Mouse (Mus musculus) fibroblast of lung, adult 2 months (primary cell): ENCODE measurements around the gene Reln.

Experiments used
- DNase-seq: peaks from one replicate; pipeline ENCODE4 v3.0.0-alpha.2; 2011; ENCODE audit warnings: low read depth

Reln gene

DNA sequence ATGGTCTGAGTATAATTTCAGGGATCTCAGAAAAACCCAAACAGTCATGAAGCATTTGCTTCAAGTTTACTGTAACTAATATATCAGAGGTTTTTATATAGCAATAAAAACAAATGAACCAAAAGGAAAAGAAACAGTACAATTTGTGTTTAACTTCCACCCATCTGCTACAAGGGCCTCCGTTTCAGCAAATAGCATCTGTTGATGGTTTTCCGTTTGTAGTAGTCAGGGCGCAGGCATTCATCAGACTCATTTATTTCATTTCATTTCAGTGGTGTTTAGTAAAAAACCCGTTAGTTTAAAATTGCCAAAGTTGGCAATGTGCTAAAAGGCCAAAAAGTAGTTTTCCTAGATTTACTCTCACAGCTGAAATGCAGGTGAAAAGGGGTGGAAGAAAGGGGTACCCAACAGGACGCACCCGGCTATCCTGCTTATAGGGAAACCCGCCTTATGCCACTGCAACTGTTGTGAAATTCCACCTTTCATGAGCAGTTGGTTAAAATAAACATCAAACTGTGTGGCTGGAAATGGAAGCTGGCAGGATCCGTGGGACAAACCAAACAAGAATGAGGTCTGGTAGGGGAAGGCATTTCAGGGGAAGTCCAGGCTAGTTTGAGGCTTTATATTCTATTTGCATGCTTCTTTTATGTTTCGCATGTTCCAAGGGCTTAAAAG lies 237.6 kb downstream of the Reln start:
- DNase-seq = peak; percentile 13

DNA sequence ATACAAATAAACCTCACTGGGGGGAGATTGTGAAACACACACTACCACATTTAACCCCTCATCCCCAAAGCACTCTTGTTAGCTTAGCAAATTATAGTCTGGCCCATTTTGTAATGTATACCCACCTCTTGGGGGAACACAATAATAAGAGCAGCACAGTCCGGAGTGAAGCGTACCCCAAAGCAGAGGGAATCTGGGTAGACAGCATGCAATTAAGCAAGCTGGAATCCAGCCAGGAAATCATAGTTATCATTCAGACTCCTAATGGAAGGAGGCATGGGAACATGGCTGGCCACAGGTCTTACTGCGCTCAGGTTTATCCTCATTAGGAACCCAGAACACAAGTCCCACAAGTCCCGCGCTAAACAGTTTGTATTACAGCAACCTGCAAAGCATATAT lies 249.5 kb downstream of the Reln start:
- no peak for DNase-seq

DNA sequence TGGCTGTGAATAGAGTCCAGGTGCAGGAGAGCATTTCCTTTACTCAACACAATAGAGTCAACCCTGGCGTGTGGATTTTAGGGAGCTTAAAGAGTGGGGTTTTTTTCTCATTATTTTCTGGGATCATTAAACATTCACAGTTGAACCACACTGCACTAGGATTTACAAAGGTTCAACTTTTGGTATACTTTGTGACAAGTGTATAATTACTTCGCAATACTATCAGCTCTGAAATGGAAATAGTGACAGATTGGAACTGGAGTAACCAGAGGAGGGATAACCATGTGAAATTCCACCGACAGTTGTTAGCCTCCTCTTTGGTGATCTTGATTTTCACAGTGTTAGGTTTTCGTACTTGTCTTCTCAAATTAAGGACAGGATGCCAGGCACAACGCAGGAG lies 250.5 kb downstream of the Reln start:
- DNase-seq = no peak

DNA sequence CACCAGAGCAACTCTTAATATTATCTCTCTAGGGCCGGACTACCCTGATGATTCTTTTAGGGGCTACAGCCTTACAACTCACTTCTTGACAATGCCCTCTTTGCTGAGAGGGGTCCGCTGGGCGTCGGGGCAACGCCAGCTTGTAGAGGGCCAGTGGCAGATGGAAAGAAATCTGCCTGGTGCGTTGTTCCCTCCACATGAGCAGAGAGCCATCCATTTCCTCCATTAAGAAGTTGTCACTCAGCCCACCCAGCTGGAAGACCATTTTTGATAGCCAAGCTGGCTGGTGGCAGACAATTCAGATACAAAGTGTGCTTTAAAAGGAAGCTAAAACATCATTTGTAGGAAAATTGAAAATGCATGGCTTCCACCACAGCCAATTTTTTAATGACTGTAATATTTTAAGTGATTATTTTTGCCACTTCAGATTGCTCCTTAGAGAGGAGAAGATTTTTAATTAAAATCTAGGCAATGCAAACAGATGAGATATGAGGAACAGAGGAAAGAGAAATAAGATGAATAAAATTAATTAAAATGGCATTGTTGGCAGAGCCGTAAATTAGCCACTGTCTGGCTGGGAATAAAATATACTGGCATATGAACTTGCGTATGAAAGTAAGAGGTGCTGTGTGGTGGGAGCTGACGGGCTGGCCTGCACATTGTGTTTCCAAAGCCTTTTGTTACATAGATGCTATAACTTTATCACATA lies 251.2 kb downstream of the Reln start:
- no peak for DNase-seq

DNA sequence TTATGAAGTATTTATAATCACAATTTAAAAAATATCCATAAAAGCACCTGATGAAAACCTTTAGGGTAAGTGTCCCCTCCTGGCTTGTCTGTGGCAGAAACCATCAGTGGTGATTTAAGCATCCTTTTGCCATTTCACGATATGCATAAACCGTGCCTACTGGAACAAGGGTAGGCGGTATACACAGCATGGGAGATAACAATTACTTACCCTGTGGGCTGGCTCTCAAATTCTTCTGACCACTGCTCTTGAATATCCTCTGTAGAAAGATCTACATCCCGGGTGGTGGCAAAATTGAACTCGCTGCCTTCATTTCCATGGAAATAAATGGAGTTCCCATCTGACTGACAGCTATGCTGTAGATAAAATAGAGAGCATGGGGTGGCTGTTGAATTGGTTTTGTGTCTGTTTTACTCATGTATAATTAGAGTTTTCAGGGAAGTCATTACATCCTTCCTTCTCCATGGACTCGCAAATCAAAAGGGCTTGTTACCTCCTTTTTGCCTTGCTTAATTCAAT lies 264.0 kb downstream of the Reln start:
- no peak for DNase-seq

DNA sequence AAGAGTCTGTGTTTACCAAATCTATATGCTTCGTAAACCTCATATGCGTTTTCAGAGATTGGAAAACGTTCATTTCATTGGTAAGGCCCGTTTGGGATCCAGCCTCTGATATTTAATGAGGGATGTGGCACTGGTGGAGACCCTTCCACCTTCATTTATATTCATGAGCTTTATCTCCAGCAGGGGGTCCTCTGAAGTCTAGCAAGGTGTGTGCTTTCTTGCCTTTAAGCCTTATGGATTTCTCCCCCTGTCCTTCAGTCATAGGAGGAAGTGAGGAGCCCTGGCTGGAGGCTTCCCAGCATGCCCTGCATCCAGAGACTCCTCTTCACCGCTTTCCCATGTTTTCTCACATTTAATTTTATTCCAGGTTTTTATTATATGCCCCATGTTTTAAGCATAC lies 269.5 kb downstream of the Reln start:
- DNase-seq = no peak

DNA sequence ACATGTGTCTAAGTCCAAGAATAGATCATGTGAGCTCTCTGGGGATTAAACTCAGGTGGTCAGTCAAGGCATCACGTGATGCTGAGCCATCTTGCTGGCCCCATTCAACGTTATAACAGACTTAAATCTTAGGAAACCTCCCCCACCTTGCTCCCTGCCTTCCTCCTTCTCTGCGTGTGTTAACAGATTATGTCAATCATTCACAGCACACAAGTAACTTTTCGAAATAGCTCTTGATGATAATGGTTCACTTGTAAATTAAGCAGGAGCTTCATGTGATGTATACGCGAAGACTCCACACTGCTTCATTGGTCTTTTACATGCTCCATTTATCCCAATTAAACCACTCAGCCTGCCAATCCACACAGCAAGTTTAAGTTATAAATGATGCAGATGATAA lies 271.9 kb downstream of the Reln start:
- no peak for DNase-seq

DNA sequence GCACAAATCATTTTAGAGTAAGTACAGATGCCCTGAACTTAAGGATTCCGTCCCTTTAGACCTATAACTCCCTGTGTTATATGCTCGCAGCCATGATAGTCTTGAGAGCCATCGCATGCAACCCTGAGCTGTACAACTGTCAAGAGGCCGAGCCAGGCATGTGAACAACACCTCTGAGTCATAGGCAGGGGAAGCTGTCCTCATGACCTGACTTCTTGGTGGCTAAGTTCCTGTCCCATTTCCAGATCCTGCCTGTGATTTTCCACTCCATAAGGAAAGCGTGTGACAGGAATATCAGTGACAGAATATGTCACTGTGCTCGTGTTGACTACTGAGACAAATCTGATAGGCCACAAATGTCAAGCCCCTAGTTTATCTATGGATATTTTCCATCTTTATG lies 285.3 kb downstream of the Reln start:
- no peak for DNase-seq

DNA sequence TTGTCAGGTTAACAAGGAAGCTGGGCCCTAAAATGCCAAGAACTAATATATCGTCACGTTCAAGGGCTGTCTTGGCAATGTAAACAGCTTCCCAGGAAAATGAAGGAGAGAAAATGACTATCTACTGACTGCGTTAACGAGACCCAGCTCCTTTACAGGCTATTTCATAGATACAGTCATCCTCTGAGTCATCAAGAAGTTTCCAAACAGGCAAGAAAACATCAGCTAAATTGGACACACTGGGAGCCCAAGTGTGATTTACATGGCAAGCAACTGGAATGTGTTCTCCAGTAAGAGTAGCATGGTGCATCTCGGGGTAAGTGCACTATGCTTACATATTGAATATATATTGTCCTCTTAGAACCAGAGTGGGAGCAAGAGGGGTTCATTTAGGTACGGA lies 302.7 kb downstream of the Reln start:
- no peak for DNase-seq

DNA sequence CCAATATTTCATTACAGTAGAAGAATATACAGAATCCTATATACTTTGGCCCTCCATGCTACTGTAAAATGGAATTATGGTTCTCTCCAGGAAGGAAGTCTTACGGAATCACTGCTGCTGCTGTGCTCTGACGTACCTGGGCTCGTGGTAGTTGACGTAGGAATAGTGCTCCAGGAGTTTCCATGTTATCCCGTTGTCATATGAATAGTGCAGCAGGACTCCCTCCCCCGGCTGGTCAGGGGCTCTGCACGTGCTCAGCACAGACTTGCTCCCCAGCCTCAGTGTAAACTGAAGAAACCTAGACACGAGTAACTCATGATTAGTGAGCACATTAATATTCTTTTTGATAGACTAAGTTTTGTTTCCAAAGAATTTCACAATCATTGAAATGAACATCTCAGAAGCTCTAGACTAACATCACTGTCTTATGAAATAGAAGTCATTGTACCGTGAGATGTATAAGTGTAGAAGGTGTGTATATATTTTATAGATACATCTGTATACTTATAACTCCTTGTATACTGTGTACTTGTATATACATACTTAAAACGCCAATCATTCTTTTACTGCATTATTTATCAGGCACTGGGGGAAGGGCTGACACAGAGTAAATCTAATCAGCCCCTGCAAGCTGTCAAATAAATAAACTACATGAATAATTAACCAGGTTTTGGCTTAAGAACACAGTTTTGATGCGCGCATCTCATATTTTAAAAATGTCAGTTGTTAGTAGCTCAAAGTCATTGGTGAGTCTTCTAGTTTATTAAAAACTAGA lies 304.9 kb downstream of the Reln start:
- no peak for DNase-seq

DNA sequence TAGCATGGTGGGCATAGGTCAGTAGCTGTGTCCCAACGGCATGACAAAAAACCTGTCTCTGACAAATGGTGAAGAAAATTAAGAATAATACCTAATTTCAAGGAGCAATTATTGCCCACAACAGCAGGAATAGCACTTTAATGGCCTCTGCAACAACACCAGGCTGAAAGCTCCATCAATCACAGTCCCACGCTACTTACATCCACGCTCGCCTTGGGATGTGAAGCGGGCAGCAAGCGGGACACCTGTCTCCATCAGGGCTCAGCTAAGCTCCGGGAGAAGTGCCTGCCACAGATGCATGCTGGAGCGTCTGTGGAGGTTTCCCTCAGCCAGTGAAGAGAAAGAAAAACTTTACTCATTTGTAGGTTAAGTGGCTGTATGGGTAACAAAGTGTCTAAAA lies 309.3 kb downstream of the Reln start:
- no peak for DNase-seq

DNA sequence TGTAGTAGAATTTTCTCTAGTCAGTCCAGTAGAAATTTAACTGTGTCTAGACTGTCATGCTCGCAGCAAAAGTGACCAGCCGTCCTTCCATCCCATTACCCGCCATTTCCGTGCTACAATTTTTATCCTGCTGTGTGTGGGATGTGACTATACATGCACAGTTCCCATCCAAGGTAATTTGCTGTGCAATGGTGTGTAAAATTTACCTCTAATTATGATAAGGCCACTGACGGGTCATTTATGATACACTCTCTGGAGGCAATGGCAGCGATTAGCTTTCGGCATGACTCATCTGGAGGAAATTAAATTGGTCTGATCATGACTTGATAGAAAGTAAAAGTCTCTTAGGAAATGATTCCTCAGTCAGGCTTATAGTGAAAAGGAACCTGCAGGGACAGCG lies 311.5 kb downstream of the Reln start:
- DNase-seq = no peak

DNA sequence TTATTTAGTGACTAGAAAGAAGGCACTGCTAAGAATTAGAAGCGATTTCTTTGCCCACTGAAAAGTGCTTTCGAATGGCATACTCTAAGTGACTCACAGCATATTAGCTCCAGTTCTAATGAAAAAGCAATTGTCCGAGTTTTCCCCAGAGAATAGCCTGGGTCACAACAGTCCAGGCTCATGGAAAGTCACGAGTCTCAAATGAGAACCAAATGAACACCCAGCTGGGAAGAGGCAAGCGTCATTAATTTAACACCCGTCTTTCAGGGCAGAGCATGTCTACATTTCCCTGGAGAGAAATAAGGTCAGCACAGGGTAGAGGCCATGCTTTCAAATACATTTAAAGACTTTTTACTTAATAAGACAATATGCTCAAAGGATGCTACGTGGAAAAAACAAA lies 312.8 kb downstream of the Reln start:
- peak; percentile 2 for DNase-seq

DNA sequence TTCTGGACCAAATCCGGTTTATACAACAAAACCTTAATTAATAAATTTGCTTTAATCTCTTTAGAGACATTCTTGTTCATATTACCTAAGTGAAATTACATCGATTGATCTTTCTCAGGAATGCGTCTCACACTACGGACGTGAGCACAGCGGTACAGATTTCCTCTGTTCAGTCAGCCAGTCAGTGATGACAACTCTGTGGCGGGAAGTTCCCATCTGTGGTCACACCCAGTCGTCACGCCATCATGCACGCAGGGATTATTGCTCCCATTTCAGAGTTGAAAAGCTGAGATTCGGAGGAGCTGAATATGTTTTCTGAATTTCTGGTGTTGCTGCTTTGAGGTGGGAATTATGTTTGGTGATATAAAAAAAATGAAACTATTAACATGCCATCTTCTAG lies 316.1 kb downstream of the Reln start:
- no peak for DNase-seq

DNA sequence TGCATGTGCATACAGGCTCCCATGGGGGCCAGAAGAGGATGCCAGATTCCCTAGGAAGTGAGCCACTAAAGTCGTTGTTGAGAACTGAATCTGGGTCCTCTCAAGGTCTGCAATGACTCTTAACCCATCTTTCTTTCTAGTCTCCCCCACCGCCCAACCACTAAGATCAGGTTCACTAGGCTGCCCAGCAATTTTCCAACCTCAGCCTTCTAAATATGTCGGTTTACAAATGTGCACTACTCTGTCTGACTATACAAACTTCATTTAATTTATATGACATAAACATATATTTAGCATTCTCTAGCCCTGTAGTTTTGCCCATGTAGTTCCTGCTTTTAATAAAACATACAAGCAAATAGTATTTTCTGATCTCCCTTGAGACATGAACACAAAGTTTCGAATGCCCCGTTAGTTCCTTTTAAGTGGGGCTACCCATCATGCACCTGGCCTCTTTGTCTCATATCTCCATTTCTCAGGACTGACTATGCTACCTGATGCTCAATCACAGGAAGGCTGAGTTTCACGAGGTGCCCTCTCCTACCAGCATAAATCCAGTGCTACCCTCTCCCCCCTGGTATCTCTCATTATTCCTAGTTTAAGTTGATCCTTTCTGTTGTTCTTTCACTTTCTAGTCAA lies 317.1 kb downstream of the Reln start:
- DNase-seq = no peak

DNA sequence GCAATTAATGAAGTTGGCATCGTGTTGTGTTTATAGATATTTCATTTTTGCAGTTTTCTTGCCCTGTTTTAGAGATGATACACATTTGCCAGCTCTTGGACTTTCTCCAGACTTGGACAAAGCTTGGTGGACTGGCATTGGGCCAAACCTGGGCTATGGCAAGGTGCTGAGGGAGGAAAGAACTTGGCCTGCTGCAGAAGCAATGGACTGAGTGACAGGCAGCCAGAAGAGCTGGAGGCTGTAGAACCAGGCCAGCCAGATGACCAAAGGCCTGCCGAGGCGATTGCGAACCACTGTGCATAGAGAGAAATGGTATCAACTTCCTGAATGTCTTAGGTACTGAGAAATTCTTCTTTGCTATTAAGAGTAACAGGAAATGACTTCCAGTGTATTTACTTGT lies 318.8 kb downstream of the Reln start:
- no peak for DNase-seq

DNA sequence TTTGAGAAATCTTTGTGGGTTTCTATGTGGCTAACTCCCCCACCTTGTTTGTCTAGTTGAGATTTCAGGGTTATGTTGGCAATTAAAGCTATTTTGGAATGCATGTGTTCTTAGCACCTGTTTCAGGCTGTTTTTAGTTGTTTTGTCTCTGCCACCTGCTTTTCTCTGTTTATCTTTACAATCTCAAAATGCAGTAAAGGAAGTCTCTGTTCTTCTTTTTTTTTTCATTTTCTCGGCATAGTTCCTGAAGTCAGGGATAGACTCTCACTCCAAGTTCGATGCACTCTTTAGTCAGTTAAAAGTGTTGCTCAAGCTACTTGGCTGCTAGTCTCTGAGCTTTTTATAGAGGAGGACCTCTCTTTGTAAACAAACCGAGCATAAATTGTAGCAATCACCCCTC lies 320.4 kb downstream of the Reln start:
- no peak for DNase-seq

DNA sequence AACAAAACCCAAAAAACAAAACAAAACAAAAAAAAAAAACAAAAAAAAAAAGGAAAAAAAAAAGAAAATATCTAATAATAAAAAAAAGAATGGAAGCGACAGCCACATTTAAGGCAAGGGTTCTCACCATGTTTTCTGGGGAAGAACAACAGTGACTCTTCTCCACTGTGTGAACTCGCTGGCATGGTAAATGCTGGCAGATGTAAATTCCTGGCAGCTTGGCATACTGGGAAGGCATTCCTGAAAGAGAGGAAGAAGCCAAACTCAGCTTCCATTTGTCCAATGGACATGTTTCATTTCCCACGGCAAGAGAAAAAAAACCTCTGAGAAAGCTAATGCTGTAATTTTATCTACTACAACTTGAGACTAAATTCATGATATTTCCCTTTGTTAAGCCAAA lies 326.6 kb downstream of the Reln start:
- DNase-seq = no peak

DNA sequence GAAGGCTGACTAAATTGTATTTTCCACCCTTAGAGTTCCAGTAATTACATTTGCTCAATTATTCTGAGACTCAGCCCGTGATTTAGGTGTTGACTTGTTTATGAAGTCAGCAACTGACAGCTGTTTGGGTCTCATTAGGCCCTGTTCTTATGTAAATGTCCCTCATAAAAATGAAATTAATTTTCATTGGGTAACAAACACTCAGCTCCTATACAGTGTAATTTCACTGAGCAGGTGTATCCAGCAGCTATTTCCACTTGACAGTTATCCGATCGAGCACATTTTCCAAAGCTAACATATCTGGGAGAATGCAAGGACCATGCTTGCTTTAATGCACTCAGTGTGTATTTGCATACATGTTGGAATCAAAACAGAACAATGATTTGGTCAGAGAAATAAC lies 330.0 kb downstream of the Reln start:
- no peak for DNase-seq

DNA sequence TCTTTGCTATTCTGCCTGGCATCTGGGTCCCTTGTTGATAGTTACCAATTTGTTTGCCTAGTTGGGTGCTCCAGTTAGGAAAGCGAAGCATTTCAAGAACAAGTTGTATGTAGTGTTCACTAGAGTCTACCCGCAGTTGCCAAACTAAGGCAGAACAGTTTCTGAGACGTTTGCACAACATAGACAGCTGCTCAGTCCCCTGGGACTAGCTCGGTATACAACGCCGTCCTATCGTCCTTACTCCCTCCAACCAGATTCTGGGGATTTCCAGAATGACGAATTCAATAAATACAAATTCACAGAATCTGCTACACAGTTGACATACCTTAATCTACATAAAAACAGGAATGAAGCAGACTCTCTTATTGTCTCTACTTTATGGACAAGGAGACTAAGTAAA lies 335.4 kb downstream of the Reln start:
- DNase-seq = no peak

DNA sequence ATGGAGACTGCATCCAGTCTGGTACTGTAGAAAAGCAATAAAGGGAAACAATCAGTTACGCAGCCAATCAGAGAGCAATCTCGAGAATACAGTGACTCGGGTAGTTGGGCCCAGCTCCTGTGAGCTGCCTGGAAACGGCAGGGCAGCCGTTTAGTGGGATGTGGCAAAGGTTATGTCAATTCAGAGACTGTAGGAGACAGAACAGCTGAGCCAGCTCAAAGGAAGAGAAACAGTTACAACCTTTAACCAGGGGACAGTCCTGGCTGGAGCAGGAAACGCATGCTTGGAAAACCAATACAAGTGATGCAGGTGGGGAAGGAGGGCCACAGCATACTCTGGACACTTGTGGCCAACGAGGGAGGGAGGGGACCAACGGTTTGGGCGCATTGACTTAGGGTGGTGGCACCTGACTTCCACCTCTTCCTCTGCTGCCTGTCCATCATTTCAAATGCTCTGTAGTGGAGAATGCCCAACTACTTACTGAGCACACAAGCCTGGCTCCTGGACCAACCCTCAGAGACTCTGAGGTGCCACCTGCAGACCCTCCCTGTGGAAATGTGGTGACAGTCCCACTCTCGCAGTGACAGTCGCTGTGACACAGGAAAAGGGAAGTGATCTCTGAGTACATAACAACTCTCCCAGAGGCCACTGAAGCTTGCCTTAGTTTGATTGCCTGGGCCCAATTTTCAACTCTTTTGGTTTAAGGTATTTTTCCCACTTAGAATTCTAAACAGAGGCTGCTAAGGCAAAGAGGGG lies 337.0 kb downstream of the Reln start:
- DNase-seq = no peak

DNA sequence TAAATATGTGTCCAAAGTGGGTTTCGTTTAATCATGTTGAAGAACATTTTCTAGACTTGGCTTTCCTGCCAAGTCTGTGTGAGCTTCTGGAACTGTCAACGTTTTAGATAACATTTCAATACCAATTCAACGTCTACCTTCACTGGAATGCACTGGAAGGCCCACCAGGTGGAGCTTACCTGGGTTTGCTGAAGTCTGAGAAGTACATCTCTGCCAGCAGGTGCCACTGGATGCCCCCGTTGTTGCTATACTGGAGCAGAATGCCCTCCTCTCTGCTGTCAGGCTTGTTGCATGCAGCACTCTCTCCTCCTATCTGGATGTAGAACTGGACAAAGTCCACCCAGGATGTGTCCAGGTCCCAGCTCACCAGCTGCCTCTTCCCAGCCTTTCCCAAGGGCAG lies 340.6 kb downstream of the Reln start:
- DNase-seq = no peak
